Mouse (Mus musculus): Measurements from ENCODE around the gene Zfp971. TPM values are rescaled to one million over a fixed set of nuclear protein-coding genes. Genes with fewer than 3 reads are reported as not detected.
"Not testable (repeated sequence)": the region's sequence is repeated elsewhere in the genome, so short reads cannot be mapped to it uniquely, and the experiment has no call there.

Zfp971 gene
- 9.2 and 10.0 TPM in 2 replicates for polyA plus RNA-seq (2015; fragmentation: Nextera tagmentation; extraction: Ambion mirVana)

DNA sequence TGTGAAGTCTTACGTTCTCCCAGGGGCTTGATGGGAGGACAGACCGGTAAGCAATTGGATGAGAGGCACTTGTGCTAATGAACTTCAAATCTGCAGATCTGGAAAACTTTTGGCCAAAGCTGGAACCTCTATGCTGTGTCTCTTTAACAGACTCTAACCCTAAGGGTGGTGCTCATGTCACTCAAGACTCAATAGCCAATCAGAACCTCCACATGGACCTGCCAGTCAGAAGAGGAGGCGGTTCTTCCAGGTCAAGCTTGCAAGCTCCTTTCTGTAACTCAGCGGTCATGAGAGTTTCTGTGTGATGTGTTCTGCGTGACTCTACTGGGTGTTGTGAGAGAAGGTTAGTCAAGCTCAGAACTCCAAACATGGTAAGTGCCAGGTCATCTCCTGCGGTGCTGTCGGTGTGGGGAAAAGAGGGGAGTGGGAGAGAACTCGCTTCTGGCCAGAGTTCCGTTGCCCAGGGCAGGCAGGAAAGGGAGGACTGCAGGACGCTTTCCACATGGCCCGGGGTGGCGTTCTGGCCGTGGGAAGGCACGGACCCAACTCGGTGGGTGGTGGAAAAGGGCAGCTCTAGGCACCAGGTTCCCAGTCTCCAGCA, at the start of gene Zfp971:
Gene Zfp971 (plus strand): TSS at position 274 of the 601 bp plus-strand sequence.
- H3K4me1 ChIP-seq; H3K27me3 ChIP-seq; ATAC-seq (ENCODE audit: insufficient number of reproducible peaks, low FRiP score, low TSS enrichment, low read depth); H3K9me3 ChIP-seq (replicated peaks); H3K36me3 ChIP-seq: not testable (repeated sequence)
- Histone ChIP-seq H3K4me2 (replicated peaks) (peak within 1 kb of the TSS; percentile 51), H3K27ac (replicated peaks) (0 out of 2 replicates have a peak within 1 kb of the TSS, but pooled peaks have one; percentile 44), H3K9ac (peak within 1 kb of the TSS; percentile 35; the same call in 1 of the 2 replicates), H3K4me3 (replicated peaks) (peak within 1 kb of the TSS; percentile 57)
- 2% methylated on average over 14 of the region's 15 CpGs for WGBS

DNA sequence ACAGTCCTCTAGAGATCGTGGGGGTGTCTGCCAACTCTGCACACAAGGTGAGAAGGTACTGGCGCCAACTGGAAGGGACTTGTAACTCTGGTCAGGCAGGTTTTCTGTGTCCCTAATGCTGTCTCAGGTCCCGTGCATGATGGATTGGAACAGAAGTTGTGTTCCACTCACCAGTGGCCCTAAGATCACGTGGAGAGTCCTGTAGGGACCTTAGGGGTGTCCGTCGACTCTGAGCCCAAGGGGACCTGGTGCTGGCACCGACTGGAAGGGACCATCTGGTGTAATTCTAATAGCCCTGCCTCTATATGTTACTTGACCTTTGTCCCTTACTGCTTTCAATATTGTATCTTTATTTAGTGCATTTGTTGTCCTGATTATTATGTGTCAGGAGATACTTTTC, 48.3 kb upstream of the Zfp971 start:
- ATAC-seq (ENCODE audit: insufficient number of reproducible peaks, low FRiP score, low TSS enrichment, low read depth); H3K4me3 ChIP-seq (replicated peaks); H3K4me1 ChIP-seq; H3K9me3 ChIP-seq (replicated peaks); H3K4me2 ChIP-seq (replicated peaks); H3K27me3 ChIP-seq; H3K9ac ChIP-seq; H3K27ac ChIP-seq (replicated peaks); H3K36me3 ChIP-seq: not testable (repeated sequence)
- WGBS: 78% methylated on average over 7 of the region's 7 CpGs

DNA sequence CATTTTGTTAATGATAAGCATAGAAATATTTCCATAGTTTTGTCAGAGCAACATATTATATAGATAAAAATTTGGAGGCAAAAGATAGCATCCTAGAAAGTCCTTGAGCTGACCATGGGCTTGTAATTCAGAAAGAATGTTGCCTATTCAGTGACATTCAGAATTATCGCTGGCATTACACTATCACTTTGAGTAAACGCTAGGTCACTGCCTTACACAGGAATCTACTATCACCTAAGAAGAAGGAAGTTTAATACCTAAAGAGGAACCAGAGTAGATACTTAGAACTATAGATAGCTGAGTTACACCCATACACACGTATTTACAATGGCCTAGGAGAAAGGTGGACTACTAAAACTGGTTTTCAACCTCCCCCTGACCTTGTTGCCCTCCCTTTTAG, 3.6 kb upstream of the Zfp971 start:
- not testable (repeated sequence) for H3K9me3 ChIP-seq (replicated peaks); H3K27ac ChIP-seq (replicated peaks); ATAC-seq (ENCODE audit: insufficient number of reproducible peaks, low FRiP score, low TSS enrichment, low read depth); H3K36me3 ChIP-seq; H3K4me1 ChIP-seq; H3K4me2 ChIP-seq (replicated peaks); H3K27me3 ChIP-seq; H3K9ac ChIP-seq; H3K4me3 ChIP-seq (replicated peaks)
- WGBS: 80% methylated on average over 3 of the region's 3 CpGs

DNA sequence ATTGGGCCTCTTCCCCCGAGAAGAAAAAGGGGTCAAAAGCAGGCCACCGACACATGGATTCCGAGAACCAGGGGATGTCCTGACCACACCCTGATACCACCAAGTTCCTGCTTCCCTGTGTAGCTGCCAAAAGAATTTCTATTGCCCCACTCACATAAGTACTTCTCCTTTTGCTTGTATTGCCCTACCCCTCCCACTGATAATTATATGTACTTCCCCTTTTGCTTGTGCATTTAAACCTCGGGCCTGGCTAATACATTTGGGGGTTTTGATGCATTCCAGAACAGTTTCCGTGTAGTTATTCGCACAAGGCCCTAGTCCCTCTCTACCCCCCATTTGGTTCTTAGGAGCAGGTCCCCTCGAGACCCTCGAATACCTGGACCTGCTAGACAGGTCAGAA, 2.3 kb upstream of the Zfp971 start:
- not testable (repeated sequence) for H3K27me3 ChIP-seq; H3K9me3 ChIP-seq (replicated peaks); H3K9ac ChIP-seq; H3K4me1 ChIP-seq; H3K4me3 ChIP-seq (replicated peaks); H3K27ac ChIP-seq (replicated peaks); H3K4me2 ChIP-seq (replicated peaks); H3K36me3 ChIP-seq; ATAC-seq (ENCODE audit: insufficient number of reproducible peaks, low FRiP score, low TSS enrichment, low read depth)
- 73% methylated on average over 8 of the region's 8 CpGs for WGBS

DNA sequence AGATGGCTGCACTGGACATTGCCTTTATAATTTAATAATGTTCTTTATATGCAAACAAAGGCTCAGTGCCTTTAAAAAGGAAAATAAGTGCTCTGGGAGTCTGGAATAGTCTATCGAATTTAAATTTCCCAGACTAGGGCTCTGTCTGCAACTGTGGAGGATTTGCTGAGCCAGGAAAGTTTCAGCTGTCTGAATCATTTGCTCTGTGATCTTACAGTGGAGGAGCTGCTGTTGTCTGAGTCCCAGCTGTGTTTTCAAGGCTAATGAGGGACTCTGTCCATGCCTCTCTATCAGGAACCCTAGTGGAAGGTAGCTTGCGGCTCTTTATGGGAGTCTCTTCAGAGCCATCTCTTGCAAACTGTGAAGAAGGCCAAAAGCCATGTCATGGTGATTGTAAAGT, 777 bp downstream of the Zfp971 start:
- 12% methylated on average over 2 of the region's 2 CpGs for WGBS
- H3K4me2 ChIP-seq (replicated peaks): peak overlapping the region; percentile 51
- H3K9ac ChIP-seq; H3K27me3 ChIP-seq; H3K9me3 ChIP-seq (replicated peaks); ATAC-seq (ENCODE audit: insufficient number of reproducible peaks, low FRiP score, low TSS enrichment, low read depth); H3K36me3 ChIP-seq; H3K27ac ChIP-seq (replicated peaks); H3K4me1 ChIP-seq: not testable (repeated sequence)
- peak overlapping the region; percentile 57 for H3K4me3 ChIP-seq (replicated peaks)

DNA sequence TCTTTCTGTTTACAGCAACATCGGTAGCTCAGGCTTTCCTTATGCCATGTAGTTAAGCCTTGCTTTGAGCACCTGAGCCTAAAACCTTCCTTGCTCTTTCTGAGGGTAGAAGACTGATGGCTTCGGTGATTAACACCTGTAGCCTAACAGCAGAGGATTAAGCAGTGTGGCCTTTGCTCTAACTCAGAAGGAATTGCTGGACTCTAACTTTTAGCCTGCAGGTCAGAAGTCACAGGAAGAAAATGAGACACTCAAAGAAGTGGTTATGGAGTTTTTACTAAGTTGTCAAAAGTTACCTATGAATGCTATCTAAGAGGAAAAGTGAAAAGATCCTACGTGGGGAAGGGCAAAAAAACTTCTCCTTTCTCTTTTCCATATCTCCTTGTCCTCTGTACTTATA, 4.5 kb downstream of the Zfp971 start:
- 82% methylated on average over 3 of the region's 3 CpGs for WGBS
- ATAC-seq (ENCODE audit: insufficient number of reproducible peaks, low FRiP score, low TSS enrichment, low read depth); H3K27me3 ChIP-seq; H3K9ac ChIP-seq; H3K36me3 ChIP-seq; H3K4me3 ChIP-seq (replicated peaks); H3K4me1 ChIP-seq; H3K4me2 ChIP-seq (replicated peaks); H3K9me3 ChIP-seq (replicated peaks); H3K27ac ChIP-seq (replicated peaks): not testable (repeated sequence)

DNA sequence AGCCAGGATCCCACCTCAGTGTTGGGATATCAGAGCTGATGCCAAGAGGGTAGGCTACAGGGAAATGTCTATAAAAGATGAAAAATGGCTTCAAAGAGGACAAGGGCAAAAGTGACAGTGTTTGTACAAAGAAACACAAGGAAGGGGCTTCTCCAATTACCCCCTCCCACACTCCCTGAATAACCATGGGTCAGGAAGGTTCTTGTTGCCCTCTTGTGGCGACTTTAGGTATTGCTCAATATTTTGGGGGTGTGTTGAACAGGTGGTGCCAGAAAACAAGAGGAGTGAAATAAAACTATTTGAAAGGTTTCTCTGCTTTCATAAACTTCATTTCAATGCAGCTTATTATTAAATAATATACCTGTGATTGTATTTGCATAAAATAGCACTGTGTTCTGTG, 35.1 kb downstream of the Zfp971 start:
- H3K36me3 ChIP-seq: peaks cover 7% of the 10 kb centered on the region; the same call in 1 of the 2 replicates
- no peak overlapping the region for H3K9ac ChIP-seq
- no peaks in the 10 kb centered on the region for H3K9me3 ChIP-seq (replicated peaks)
- H3K4me3 ChIP-seq (replicated peaks): no peak overlapping the region
- 3% methylated on average over 1 of the region's 1 CpGs for WGBS
- H3K4me2 ChIP-seq (replicated peaks): no peak overlapping the region
- no peak for ATAC-seq (ENCODE audit: insufficient number of reproducible peaks, low FRiP score, low TSS enrichment, low read depth)
- H3K27me3 ChIP-seq: no peaks in the 10 kb centered on the region
- no peaks in the 10 kb centered on the region for H3K4me1 ChIP-seq
- no peak overlapping the region for H3K27ac ChIP-seq (replicated peaks)

DNA sequence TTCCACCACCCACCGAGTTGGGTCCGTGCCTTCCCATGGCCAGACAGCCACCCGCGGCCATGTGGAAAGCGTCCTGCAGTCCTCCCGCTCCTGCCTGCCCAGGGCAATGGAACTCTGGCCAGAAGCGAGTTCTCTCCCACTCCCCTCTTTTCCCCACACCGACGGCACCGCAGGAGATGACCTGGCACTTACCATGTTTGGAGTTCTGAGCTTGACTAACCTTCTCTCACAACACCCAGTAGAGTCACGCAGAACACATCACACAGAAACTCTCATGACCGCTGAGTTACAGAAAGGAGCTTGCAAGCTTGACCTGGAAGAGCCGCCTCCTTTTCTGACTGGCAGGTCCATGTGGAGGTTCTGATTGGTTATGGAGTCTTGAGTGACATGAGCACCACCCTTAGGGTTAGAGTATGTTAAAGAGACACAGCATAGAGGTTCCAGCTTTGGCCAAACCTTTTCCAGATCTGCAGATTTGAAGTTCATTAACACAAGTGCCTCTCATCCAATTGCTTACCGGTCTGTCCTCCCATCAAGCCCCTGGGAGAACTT, 55.2 kb downstream of the Zfp971 start, which contains the start of gene Zfp931:
Gene Zfp931 (minus strand): TSS at position 311 of the 552 bp plus-strand sequence.
- not testable (repeated sequence) for H3K36me3 ChIP-seq; H3K9ac ChIP-seq; H3K9me3 ChIP-seq (replicated peaks); ATAC-seq (ENCODE audit: insufficient number of reproducible peaks, low FRiP score, low TSS enrichment, low read depth); H3K4me1 ChIP-seq; H3K27me3 ChIP-seq; H3K27ac ChIP-seq (replicated peaks)
- H3K4me3 ChIP-seq (replicated peaks): peak within 1 kb of the TSS; percentile 47
- H3K4me2 ChIP-seq (replicated peaks): peak within 1 kb of the TSS; percentile 47
- 0% methylated on average over 2 of the region's 14 CpGs for WGBS

Other genes starting within 250 kb of the Zfp971 start
- gene Gm14325, start 182.9 kb upstream of the Zfp971 start, polyA plus RNA-seq (2015; fragmentation: Nextera tagmentation; extraction: Ambion mirVana): 30.7 and 39.3 TPM in 2 replicates
- 2.8 and 3.3 TPM in 2 replicates for gene Gm14327, start 126.2 kb upstream of the Zfp971 start, polyA plus RNA-seq (2015; fragmentation: Nextera tagmentation; extraction: Ambion mirVana)
- gene Zfp972, start 97.7 kb upstream of the Zfp971 start, polyA plus RNA-seq (2015; fragmentation: Nextera tagmentation; extraction: Ambion mirVana): 0.55 and 1.3 TPM in 2 replicates
- 17.3 and 17.4 TPM in 2 replicates for gene Gm14326, start 66.0 kb upstream of the Zfp971 start, polyA plus RNA-seq (2015; fragmentation: Nextera tagmentation; extraction: Ambion mirVana)
- gene Zfp931, start 55.2 kb downstream of the Zfp971 start, polyA plus RNA-seq (2015; fragmentation: Nextera tagmentation; extraction: Ambion mirVana): 15.8 and 16.6 TPM in 2 replicates
- gene Phactr3, start 95.7 kb downstream of the Zfp971 start, polyA plus RNA-seq (2015; fragmentation: Nextera tagmentation; extraction: Ambion mirVana): 0.74 and 1.4 TPM in 2 replicates

Data from embryonic facial prominence, embryonic 15.5 days (tissue).